Mouse (Mus musculus) neural tube, embryonic 12.5 days (tissue): ENCODE measurements around the gene Spice1. TPM values are rescaled to one million over a fixed set of nuclear protein-coding genes. Genes with fewer than 3 reads are reported as not detected.

Experiments used
- ATAC-seq: fragments of 200-750 bp; cut with Nextera tagmentation; 2 replicates; pipeline ENCODE4 v1.8.0; 2017; ENCODE audit warnings: low read depth, mild to moderate bottlenecking, moderate TSS enrichment, moderate library complexity; ENCODE audit not compliant: low FRiP score
- H3K27ac ChIP-seq: fragments of 300-500 bp; sonication (generic); 2 replicates; pipeline ENCODE4 v1.5.1; 2016
- H3K27me3 ChIP-seq: fragments of 300-500 bp; sonication (generic); replicated peaks from 2 replicates; pipeline ENCODE4 v1.6.1; 2016; ENCODE audit warnings: mild to moderate bottlenecking
- H3K36me3 ChIP-seq: fragments of 300-500 bp; sonication (generic); 2 replicates; pipeline ENCODE4 v1.6.1; 2016; ENCODE audit warnings: mild to moderate bottlenecking
- H3K4me1 ChIP-seq: fragments of 300-500 bp; sonication (generic); 2 replicates; pipeline ENCODE4 v1.6.1; 2016
- H3K4me2 ChIP-seq: fragments of 300-500 bp; sonication (generic); replicated peaks from 2 replicates; pipeline ENCODE4 v1.6.1; 2016; ENCODE audit warnings: mild to moderate bottlenecking
- H3K4me3 ChIP-seq: fragments of 300-500 bp; sonication (generic); 2 replicates; pipeline ENCODE4 v1.5.1; 2016
- H3K9ac ChIP-seq: fragments of 300-500 bp; sonication (generic); 2 replicates; pipeline ENCODE4 v1.6.1; 2016; ENCODE audit warnings: mild to moderate bottlenecking
- H3K9me3 ChIP-seq: fragments of 300-500 bp; sonication (generic); 2 replicates; pipeline ENCODE4 v1.6.1; 2016; ENCODE audit warnings: mild to moderate bottlenecking
- WGBS: fragments of 180-500 bp; shearing (Covaris S2); methylation state at CpG from one replicate; pipeline ENCODE4 v1.1.7; 2016; 5-methylcytosine and 5-hydroxymethylcytosine counted together
- polyA plus RNA-seq: library from polyadenylated mRNA; unstranded; fragments of >200 nt; fragmentation: Nextera tagmentation; extraction: Ambion mirVana; gene quantifications from 2 replicates; pipeline ENCODE4 v1.2.1, GENCODE M21; 2016

The Spice1 gene
- polyA plus RNA-seq, 1 experiment from 2014 or later, result 27.6 TPM

DNA sequence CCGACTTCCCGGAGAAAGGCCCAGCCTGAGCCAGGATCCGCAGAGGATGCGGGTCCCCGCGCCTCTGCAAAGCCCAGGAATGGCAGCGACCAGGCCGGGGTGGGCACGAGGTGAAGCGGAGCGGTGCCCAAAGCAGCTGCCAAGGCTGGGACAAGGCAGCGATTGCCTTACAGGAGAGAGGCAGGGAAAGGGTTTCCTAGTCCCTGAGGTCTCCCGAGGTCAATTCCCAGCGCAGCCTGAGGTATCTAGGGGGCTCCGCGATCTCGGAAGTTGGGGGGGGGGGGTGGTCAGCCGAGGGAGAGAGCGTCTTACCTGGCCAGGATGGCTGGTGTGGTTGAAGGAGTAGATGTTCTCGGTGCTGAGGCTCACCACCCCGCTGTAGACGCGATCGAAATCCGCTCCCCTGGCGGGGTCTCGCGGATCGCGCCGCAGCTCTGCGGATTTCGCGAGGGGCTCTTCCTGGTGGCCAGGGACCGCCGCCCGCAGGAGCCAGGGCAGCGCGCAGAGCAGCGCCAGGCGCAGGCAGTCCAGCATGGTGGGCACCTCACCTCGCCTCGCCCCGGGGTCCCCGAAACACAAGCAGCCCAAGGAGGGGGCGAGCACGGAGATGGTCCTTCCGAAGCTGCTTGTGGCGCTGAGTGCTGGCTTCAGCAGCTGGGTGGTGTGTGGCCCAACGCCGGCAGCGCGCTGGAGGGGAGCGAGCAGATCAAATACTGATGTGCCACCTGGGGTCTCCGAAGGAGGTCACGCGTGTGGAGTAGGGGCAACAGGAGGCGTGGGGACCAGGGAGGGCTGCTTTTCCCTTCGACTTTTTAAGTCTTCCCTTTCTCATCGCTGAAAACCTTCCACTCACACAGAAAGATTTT is 14.7 kb upstream of the Spice1 start:
- WGBS, result under 1% methylated on average over 60 of the region's 60 CpGs
- peak overlapping the region; percentile 99 for H3K4me2 ChIP-seq
- no peaks in the 10 kb centered on the region for H3K36me3 ChIP-seq
- H3K4me1 ChIP-seq, result peaks cover 12% of the 10 kb centered on the region
- peaks cover 26% of the 10 kb centered on the region for H3K27me3 ChIP-seq
- H3K4me3 ChIP-seq, result peak overlapping the region; percentile 56
- H3K9me3 ChIP-seq, result no peaks in the 10 kb centered on the region
- ATAC-seq, result peak; percentile 65
- no peak overlapping the region for H3K27ac ChIP-seq
- peak overlapping the region; percentile 68 for H3K9ac ChIP-seq

DNA sequence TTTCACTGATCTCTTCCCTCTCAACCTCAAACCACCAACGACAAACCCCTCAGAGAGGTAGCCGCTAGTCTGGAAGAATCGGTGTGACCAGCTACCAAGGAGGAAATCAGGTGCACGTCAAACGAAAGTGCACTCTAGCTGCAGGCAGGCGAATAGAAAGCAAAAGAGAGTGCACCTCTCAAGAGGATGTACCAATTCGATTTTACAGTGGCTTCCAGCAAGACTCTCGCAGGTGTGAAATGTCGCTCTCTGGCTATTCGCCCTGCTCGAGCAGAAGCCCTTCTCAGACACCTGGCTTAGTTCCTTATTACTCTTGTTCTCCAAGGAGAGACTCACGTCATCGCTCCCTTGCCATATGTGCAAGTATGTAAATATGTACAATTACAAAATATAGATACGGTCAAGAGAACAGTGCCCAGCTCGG is 14.0 kb upstream of the Spice1 start, which contains the start of gene Sidt1:
Gene Sidt1 (minus strand): TSS at position 336 of the 424 bp plus-strand sequence.
- WGBS, result 6% methylated on average over 15 of the region's 15 CpGs
- Histone ChIP-seq H3K9me3 (no peaks in the 10 kb centered on the region), H3K27ac (no peak within 1 kb of the TSS), H3K4me3 (peak within 1 kb of the TSS; percentile 56), H3K27me3 (peaks cover 26% of the 10 kb centered on the region), H3K4me2 (peak within 1 kb of the TSS; percentile 99), H3K4me1 (peaks cover 12% of the 10 kb centered on the region), H3K9ac (peak within 1 kb of the TSS; percentile 68), H3K36me3 (no peaks in the 10 kb centered on the region)
- no peak for ATAC-seq

DNA sequence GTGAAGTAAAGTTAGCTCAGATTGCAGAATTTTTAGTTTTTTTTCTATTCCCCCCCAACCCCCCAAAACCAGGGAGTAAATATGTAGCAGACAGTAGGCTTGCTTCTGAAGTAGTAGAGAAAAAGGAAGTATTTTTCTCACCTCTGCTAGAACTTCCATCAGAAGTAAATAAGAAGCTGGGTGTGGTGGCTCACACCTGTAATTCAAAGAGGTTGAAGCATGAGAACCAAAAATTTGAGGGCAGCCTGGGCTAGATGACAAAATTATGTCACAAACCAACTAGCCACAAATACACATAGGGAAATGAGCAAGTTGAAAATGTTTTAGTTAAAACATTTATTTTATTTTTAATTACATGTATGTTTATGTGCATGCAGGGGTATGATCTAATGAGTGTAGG is 9.4 kb upstream of the Spice1 start:
- Histone ChIP-seq H3K9me3 (no peaks in the 10 kb centered on the region), H3K4me2 (no peak overlapping the region), H3K9ac (no peak overlapping the region), H3K4me1 (peaks cover 6% of the 10 kb centered on the region), H3K36me3 (no peaks in the 10 kb centered on the region), H3K27ac (no peak overlapping the region), H3K27me3 (peaks cover 14% of the 10 kb centered on the region), H3K4me3 (no peak overlapping the region)
- no peak for ATAC-seq

DNA sequence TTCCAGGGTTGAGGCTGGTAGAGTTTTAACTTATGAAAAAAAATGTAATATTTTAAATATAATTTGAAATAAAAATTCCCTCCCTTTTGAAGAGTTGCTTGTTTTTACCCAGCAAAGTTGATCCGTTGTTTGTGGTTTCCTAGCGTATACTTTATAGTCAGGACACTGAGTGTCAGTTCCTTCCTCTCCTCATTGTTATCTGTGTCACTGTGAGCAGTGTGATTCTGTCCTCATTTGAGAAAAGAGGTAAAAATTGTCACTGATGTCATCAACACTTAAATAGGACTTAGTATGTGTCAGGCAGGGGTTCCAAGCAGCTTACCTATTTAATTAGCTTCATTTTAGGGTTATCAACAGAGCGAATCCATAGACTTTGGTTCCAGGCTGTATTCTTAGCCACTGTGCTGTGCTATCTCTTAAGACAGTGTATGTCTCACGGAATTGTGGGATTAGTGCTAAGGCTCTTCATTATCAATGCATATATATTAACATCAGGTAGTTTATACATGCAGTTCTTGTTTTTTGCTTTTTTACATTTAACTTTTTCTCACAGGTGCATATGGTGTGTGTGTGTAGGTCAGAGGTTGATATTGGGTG is 3.0 kb downstream of the Spice1 start:
- H3K36me3 ChIP-seq, result no peaks in the 10 kb centered on the region
- 85% methylated on average over 4 of the region's 4 CpGs for WGBS
- no peaks in the 10 kb centered on the region for H3K27me3 ChIP-seq
- ATAC-seq, result no peak
- no peak overlapping the region for H3K4me3 ChIP-seq
- H3K9me3 ChIP-seq, result no peaks in the 10 kb centered on the region
- peaks cover 12% of the 10 kb centered on the region for H3K4me1 ChIP-seq
- no peak overlapping the region for H3K27ac ChIP-seq
- no peak overlapping the region for H3K9ac ChIP-seq
- no peak overlapping the region for H3K4me2 ChIP-seq

DNA sequence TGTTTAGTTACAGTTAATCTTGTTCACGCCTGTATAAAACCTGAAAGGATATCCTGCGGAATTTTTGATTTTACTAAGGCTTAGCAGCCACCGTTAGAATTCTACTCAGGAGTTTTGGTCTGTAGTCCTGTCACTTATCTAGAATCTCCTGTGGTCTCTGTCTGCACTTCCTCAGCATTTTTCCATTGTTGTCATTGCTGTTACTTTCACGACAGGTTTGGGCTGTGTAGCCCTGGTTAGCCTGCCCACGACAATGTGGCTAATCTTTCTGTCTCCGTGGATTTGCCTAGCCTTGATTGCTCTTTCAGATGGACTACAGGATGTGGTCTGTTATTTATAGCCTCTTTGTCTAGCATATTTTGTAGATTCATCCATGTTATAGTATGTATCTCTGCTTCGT is 9.4 kb downstream of the Spice1 start:
- Histone ChIP-seq H3K4me2 (no peak overlapping the region), H3K27me3 (no peaks in the 10 kb centered on the region), H3K9me3 (no peaks in the 10 kb centered on the region), H3K4me1 (no peaks in the 10 kb centered on the region), H3K27ac (no peak overlapping the region), H3K9ac (no peak overlapping the region), H3K4me3 (no peak overlapping the region), H3K36me3 (peaks cover 9% of the 10 kb centered on the region)
- no peak for ATAC-seq
- WGBS, result 84% methylated on average over 7 of the region's 7 CpGs

DNA sequence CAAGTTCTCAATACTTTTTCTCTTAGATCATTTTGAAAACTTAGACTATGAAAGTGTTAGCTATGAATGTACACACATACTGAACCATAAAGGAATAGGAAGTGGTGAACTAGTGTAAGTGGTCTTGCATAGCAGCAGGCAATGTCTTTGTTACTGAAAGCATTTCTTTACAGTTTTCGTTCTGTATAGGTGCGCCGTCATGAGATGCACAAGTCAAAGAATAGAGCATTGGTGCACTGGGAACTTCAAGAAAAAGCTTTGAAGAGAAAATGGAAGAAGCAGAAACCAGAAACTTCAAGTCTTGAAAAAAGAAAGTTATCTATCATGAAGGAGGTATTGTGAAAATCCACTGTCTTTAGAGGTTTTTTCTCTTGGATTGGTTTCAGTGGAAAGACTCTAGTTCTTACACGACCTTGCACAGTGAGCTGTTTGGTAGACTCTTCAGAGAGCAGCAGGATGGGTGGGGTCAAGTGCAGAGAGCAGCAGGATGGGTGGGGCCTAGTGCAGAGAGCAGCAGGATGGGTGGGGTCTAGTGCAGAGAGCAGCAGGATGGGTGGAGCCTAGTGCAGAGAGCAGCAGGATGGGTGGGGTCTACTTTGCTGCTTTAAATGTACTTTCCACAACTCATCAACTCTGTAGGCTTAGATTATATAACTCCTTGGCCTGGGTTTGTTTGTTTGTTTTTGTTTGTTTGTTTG is 10.8 kb downstream of the Spice1 start:
- WGBS, result 77% methylated on average over 4 of the region's 4 CpGs

DNA sequence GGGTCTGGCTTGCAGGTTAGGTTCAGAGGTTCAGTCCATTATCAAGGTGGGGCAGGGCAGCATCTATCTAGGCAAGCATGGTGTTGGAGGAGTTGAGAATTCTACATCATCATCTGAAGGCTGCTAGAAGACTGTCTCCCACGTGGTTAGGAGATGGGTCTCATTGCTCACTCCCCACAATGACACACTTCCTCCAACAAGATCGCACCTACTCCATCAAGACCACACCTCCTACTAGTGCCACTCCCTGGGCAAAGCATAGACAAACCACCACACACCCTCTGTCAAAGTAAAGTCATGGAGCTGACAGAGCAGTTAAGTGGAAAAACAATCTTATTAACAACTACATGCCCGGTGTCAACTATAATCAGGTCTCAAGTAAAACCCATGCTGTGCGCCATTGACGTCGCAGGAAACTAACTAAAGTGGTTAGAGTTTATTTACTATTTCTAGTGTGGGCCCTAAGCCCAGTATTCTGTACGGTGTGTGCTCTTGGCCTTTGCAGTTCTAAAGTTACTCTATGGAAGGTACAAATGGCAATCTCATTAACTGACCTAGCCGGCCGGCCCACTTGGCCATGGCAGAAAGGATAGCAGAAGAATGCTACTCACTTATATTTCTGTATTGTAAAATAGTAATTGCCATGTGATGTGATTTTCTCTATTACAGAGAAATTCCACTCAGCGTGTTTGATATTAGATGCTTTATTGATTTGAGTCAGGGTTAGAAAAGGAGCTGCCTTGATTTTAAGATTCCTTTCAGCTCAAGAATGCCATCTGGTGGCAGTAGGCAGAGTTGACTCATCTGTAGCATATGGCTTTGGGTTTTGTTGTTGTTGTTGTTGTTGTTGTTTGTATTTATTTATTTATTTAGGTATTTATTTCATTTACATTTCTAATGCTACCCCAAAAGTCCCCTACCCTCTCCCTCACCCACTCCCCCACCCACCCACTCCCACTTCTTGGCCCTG is 15.3 kb downstream of the Spice1 start:
- H3K9me3 ChIP-seq, result no peaks in the 10 kb centered on the region
- no peaks in the 10 kb centered on the region for H3K27me3 ChIP-seq
- no peak overlapping the region for H3K4me2 ChIP-seq
- H3K27ac ChIP-seq, result no peak overlapping the region
- H3K9ac ChIP-seq, result no peak overlapping the region
- WGBS, result 89% methylated on average over 10 of the region's 10 CpGs
- H3K4me1 ChIP-seq, result no peaks in the 10 kb centered on the region
- H3K36me3 ChIP-seq, result peaks cover 21% of the 10 kb centered on the region
- no peak overlapping the region for H3K4me3 ChIP-seq
- no peak for ATAC-seq

More for the DNA sequence above, 10.8 kb downstream of the Spice1 start:
- Histone ChIP-seq H3K4me1 (no peaks in the 10 kb centered on the region), H3K4me3 (no peak overlapping the region), H3K27me3 (no peaks in the 10 kb centered on the region), H3K9ac (no peak overlapping the region), H3K9me3 (no peaks in the 10 kb centered on the region), H3K36me3 (peaks cover 17% of the 10 kb centered on the region), H3K27ac (no peak overlapping the region), H3K4me2 (no peak overlapping the region)
- no peak for ATAC-seq

DNA sequence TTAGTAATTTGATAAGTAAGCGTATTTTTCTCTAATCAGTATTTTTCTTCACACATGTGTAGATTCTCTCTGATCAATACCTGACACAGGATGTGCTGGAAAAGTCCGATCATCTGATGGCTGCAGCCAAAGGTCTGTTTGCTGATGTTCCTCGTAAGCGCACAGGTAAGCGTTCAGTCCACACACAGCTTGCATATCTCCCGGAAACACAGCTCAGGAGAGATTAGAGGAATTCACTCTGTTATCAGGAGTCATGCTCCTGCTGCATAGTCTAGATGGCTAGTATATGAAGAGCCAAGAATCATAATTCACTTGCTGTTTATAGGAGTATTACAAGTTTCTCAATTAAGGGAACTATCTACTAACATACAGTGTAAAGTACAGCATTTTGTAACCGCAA is 18.6 kb downstream of the Spice1 start:
- no peak overlapping the region for H3K27ac ChIP-seq
- ATAC-seq, result no peak
- H3K27me3 ChIP-seq, result no peaks in the 10 kb centered on the region
- 95% methylated on average over 7 of the region's 7 CpGs for WGBS
- H3K9me3 ChIP-seq, result no peaks in the 10 kb centered on the region
- no peak overlapping the region for H3K4me2 ChIP-seq
- H3K36me3 ChIP-seq, result peaks cover 22% of the 10 kb centered on the region
- H3K9ac ChIP-seq, result no peak overlapping the region
- no peak overlapping the region for H3K4me3 ChIP-seq
- H3K4me1 ChIP-seq, result no peaks in the 10 kb centered on the region

DNA sequence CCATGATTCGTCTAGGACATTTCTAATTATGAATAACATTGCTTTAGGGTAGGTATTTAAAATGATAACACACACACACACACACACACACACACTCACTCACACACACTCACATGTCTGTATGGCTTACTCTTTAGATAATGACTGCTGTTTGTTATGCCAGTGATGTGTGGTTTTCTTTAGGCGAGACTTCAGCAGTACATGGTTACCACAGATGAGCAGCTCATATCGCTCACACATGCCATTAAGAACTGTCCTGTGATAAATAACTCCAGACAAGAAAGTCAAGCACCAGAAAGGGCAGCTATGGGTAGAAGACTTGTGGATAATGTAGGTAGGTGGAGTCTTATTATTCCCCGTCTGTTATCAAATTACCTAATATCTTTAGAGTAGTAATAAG is 28.5 kb downstream of the Spice1 start:
- H3K27ac ChIP-seq, result no peak overlapping the region
- no peak overlapping the region for H3K4me3 ChIP-seq
- H3K36me3 ChIP-seq, result peaks cover 18% of the 10 kb centered on the region
- no peaks in the 10 kb centered on the region for H3K27me3 ChIP-seq
- no peak overlapping the region for H3K9ac ChIP-seq
- no peak overlapping the region for H3K4me2 ChIP-seq
- no peak for ATAC-seq
- H3K4me1 ChIP-seq, result no peaks in the 10 kb centered on the region
- WGBS, result 92% methylated on average over 4 of the region's 4 CpGs
- no peaks in the 10 kb centered on the region for H3K9me3 ChIP-seq

DNA sequence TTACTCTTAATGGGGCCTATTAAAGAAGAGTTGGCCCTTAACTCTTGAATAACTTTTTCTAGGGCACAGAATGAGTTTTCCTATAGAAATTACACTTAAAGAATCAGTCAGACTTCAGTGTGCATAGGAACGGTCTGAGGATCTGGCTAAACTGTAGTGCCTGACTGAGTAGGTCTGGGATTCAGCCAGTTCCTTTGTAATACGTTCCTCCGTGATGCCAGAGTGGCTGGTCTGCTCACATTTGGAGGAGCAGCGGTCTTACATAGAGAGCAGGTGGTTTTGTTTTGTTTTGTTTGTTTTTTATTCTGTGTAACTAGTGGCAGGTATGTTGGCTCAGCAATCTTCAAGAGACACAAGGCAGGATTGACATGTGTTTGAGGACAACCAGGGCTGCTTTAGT is 33.1 kb downstream of the Spice1 start:
- no peak overlapping the region for H3K4me3 ChIP-seq

DNA sequence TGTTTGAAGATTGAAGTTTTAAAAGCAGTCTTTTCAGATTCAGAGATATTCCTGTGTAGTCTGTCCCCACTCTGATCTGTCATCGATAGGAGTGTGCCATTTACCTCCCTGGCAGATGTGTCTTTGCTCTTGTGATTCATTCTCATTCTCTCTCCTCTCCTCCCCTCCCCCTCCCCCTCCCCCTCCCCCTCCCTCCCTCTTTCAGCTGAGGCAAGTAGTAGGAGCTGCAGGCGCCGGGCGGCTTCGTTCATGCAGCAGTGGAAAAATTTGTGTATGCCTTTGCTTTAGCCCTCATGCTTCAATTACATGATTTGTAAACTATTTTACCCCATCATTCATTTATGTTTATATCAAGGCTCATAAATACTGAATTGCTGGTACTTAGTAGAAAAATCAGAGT is 34.7 kb downstream of the Spice1 start:
- ATAC-seq, result no peak

More for the DNA sequence above, 33.1 kb downstream of the Spice1 start:
- no peak overlapping the region for H3K27ac ChIP-seq
- H3K36me3 ChIP-seq, result peaks cover 9% of the 10 kb centered on the region
- no peaks in the 10 kb centered on the region for H3K9me3 ChIP-seq
- 69% methylated on average over 4 of the region's 4 CpGs for WGBS
- H3K27me3 ChIP-seq, result no peaks in the 10 kb centered on the region
- no peak for ATAC-seq
- H3K9ac ChIP-seq, result no peak overlapping the region
- H3K4me2 ChIP-seq, result no peak overlapping the region
- H3K4me1 ChIP-seq, result peaks cover 4% of the 10 kb centered on the region; the same call in 1 of the 2 replicates

More for the DNA sequence above, 34.7 kb downstream of the Spice1 start:
- H3K36me3 ChIP-seq, result peaks cover 12% of the 10 kb centered on the region
- H3K9ac ChIP-seq, result no peak overlapping the region
- no peaks in the 10 kb centered on the region for H3K27me3 ChIP-seq
- H3K9me3 ChIP-seq, result no peaks in the 10 kb centered on the region
- WGBS, result 15% methylated on average over 5 of the region's 5 CpGs
- H3K4me2 ChIP-seq, result no peak overlapping the region
- peaks cover 4% of the 10 kb centered on the region; the same call in 1 of the 2 replicates for H3K4me1 ChIP-seq
- no peak overlapping the region for H3K27ac ChIP-seq
- H3K4me3 ChIP-seq, result no peak overlapping the region
